Mouse (Mus musculus) forebrain, embryonic 13.5 days (tissue): ENCODE data around the gene Olfr916. TPM values are rescaled to one million over a fixed set of nuclear protein-coding genes. Genes with fewer than 3 reads are reported as not detected.

Experiments used
- ATAC-seq: fragments of 200-750 bp; cut with Nextera tagmentation; 2 replicates; pipeline ENCODE4 v1.8.0; 2017
- H3K27ac ChIP-seq: fragments of 300-500 bp; sonication (generic); 2 replicates; pipeline ENCODE4 v1.5.1; 2015; ENCODE audit warnings: inconsistent platforms, mild to moderate bottlenecking, moderate library complexity
- H3K27me3 ChIP-seq: fragments of 300-500 bp; sonication (generic); 2 replicates; pipeline ENCODE4 v1.6.1; 2015; ENCODE audit warnings: mild to moderate bottlenecking, inconsistent platforms
- H3K36me3 ChIP-seq: fragments of 300-500 bp; sonication (generic); 2 replicates; pipeline ENCODE4 v1.6.1; 2015; ENCODE audit warnings: mild to moderate bottlenecking, inconsistent platforms; ENCODE audit not compliant: poor library complexity, severe bottlenecking
- H3K4me1 ChIP-seq: fragments of 300-500 bp; sonication (generic); 2 replicates; pipeline ENCODE4 v1.6.1; 2015; ENCODE audit warnings: inconsistent platforms
- H3K4me2 ChIP-seq: fragments of 300-500 bp; sonication (generic); 2 replicates; pipeline ENCODE4 v1.6.1; 2015; ENCODE audit warnings: inconsistent platforms, mild to moderate bottlenecking, moderate library complexity
- H3K4me3 ChIP-seq: fragments of 300-500 bp; sonication (generic); 2 replicates; pipeline ENCODE4 v1.5.1; 2015; ENCODE audit warnings: mild to moderate bottlenecking, inconsistent platforms
- H3K9ac ChIP-seq: fragments of 300-500 bp; sonication (generic); 2 replicates; pipeline ENCODE4 v1.6.1; 2015; ENCODE audit warnings: mild to moderate bottlenecking, inconsistent platforms
- H3K9me3 ChIP-seq: fragments of 300-500 bp; sonication (generic); replicated peaks from 2 replicates; pipeline ENCODE4 v1.6.1; 2016; ENCODE audit warnings: inconsistent platforms
- WGBS: fragments of 180-500 bp; shearing (Covaris S2); methylation state at CpG from one replicate; pipeline ENCODE4 v1.1.7; 2015; 5-methylcytosine and 5-hydroxymethylcytosine counted together
- polyA plus RNA-seq: library from polyadenylated mRNA; unstranded; fragments of >200 nt; fragmentation: Nextera tagmentation; extraction: Ambion mirVana; gene quantifications from 2 replicates; pipeline ENCODE4 v1.2.1, GENCODE M21; 2015

Gene Olfr916
- not detected in 2 replicates for polyA plus RNA-seq

- Histone ChIP-seq H3K36me3 (no peaks in the 10 kb centered on the region), H3K4me1 (no peaks in the 10 kb centered on the region), H3K27me3 (no peaks in the 10 kb centered on the region), H3K9ac (no peak within 1 kb of the TSS), H3K9me3 (no peaks in the 10 kb centered on the region), H3K27ac (no peak within 1 kb of the TSS), H3K4me2 (no peak within 1 kb of the TSS), H3K4me3 (no peak within 1 kb of the TSS)
- 71% methylated on average over 1 of the region's 1 CpGs for WGBS
- ATAC-seq, result no peak
Observed at GRCm38 (mm10) chr9:38659775-38660174, at the start of gene Olfr916. Olfr916 (minus strand) TSS chr9:38659875.

GRCm38 (mm10) chr9:38674501-38674900 lies 14.8 kb upstream of the Olfr916 start, which contains the start of gene Olfr918:
Olfr918 (minus strand) TSS chr9:38674601.
- no peak for ATAC-seq

DNA sequence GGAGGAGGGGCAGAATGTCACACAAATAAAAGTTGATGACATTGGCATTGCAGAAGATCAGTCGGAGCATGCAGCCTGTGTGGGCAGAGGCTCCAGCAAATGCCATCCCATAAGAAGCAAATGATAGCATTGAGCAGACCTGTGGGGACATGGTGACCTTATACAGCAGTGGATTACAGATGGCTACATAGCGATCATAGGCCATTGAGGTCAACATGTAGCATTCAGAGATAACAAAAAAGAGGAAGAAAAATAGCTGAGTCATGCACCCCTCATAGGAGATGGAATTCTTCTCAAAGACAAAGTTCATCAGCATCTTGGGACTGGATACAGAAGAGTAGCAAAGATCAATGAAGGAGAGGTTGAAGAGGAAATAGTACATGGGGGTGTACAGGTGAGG lies 13.2 kb upstream of the Olfr916 start:
- no peaks in the 10 kb centered on the region for H3K36me3 ChIP-seq
- no peak overlapping the region for H3K4me3 ChIP-seq
- H3K4me2 ChIP-seq, result no peak overlapping the region
- no peaks in the 10 kb centered on the region for H3K9me3 ChIP-seq
- 85% methylated on average over 2 of the region's 2 CpGs for WGBS
- H3K9ac ChIP-seq, result no peak overlapping the region
- no peaks in the 10 kb centered on the region for H3K4me1 ChIP-seq
- ATAC-seq, result no peak
- no peak overlapping the region for H3K27ac ChIP-seq
- no peaks in the 10 kb centered on the region for H3K27me3 ChIP-seq

More at GRCm38 (mm10) chr9:38674501-38674900, 14.8 kb upstream of the Olfr916 start, which contains the start of gene Olfr918:
- H3K9ac ChIP-seq, result no peak within 1 kb of the TSS
- no peak within 1 kb of the TSS for H3K27ac ChIP-seq
- no peaks in the 10 kb centered on the region for H3K9me3 ChIP-seq
- no peak within 1 kb of the TSS for H3K4me2 ChIP-seq
- 85% methylated on average over 2 of the region's 2 CpGs for WGBS
- H3K4me3 ChIP-seq, result no peak within 1 kb of the TSS
- no peaks in the 10 kb centered on the region for H3K36me3 ChIP-seq
- H3K4me1 ChIP-seq, result no peaks in the 10 kb centered on the region
- no peaks in the 10 kb centered on the region for H3K27me3 ChIP-seq

DNA sequence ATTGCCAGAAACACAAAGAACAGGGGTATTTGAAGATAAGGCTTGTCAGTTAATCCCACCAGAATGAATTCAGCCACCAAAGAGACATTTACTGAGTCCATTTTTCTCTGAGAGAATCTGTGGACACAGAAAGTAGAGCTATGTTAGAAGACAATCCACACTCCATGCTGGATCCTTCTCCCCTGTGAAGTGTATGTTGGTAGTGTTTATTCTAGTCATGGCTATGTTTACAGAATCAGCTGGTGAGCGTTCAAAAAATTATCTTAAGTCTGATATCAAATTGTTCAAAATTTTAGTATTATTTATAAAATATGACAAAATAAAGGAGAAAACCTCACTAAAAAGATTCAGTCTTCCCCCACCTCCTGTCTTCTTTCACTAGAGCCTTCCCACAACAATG lies 6.1 kb upstream of the Olfr916 start, which contains the start of gene Olfr917:
Olfr917 (minus strand) TSS at position 101 of the 400 bp plus-strand sequence.
- Histone ChIP-seq H3K27me3 (no peaks in the 10 kb centered on the region), H3K36me3 (no peaks in the 10 kb centered on the region), H3K9ac (no peak within 1 kb of the TSS), H3K4me1 (no peaks in the 10 kb centered on the region), H3K4me3 (no peak within 1 kb of the TSS), H3K27ac (no peak within 1 kb of the TSS), H3K4me2 (no peak within 1 kb of the TSS), H3K9me3 (no peaks in the 10 kb centered on the region)
- 85% methylated on average over 1 of the region's 1 CpGs for WGBS
- no peak for ATAC-seq

GRCm38 (mm10) chr9:38632406-38632805 lies 27.3 kb downstream of the Olfr916 start:
- H3K4me2 ChIP-seq, result no peak overlapping the region
- H3K27ac ChIP-seq, result no peak overlapping the region
- no peak overlapping the region for H3K4me3 ChIP-seq
- no peaks in the 10 kb centered on the region for H3K36me3 ChIP-seq
- ATAC-seq, result no peak
- no peaks in the 10 kb centered on the region for H3K27me3 ChIP-seq
- WGBS, result 67% methylated on average over 4 of the region's 4 CpGs
- no peaks in the 10 kb centered on the region for H3K4me1 ChIP-seq
- no peaks in the 10 kb centered on the region for H3K9me3 ChIP-seq
- no peak overlapping the region for H3K9ac ChIP-seq

Other genes starting within 250 kb of the Olfr916 start
- gene Olfr901, start 230.4 kb downstream of the Olfr916 start, polyA plus RNA-seq, result not detected in 2 replicates
- not detected in 2 replicates for gene Olfr902, start 212.2 kb downstream of the Olfr916 start, polyA plus RNA-seq
- not detected in 2 replicates for gene Olfr904, start 196.7 kb downstream of the Olfr916 start, polyA plus RNA-seq
- not detected in 2 replicates for gene Olfr905, start 188.8 kb downstream of the Olfr916 start, polyA plus RNA-seq
- not detected in 2 replicates for gene Olfr906, start 172.8 kb downstream of the Olfr916 start, polyA plus RNA-seq
- not detected in 2 replicates for gene Olfr907, start 164.1 kb downstream of the Olfr916 start, polyA plus RNA-seq
- not detected in 2 replicates for gene Olfr911-ps1, start 138.3 kb downstream of the Olfr916 start, polyA plus RNA-seq
- not detected in 2 replicates for gene Olfr910, start 122.0 kb downstream of the Olfr916 start, polyA plus RNA-seq
- not detected in 2 replicates for gene Olfr912, start 79.7 kb downstream of the Olfr916 start, polyA plus RNA-seq
- gene Olfr913, start 67.1 kb downstream of the Olfr916 start, polyA plus RNA-seq, result not detected in 2 replicates
- not detected in 2 replicates for gene Olfr914, start 54.8 kb downstream of the Olfr916 start, polyA plus RNA-seq
- gene Olfr917, start 6.0 kb upstream of the Olfr916 start, polyA plus RNA-seq, result not detected in 2 replicates
- gene Olfr918, start 14.7 kb upstream of the Olfr916 start, polyA plus RNA-seq, result not detected in 2 replicates
- gene Olfr919, start 43.8 kb upstream of the Olfr916 start, polyA plus RNA-seq, result not detected in 2 replicates
- gene Vwa5a, start 58.4 kb upstream of the Olfr916 start, polyA plus RNA-seq, result 4.5 and 6.2 TPM in 2 replicates
- gene Olfr920, start 92.4 kb upstream of the Olfr916 start, polyA plus RNA-seq, result not detected in 2 replicates
- not detected in 2 replicates for gene Olfr921, start 113.2 kb upstream of the Olfr916 start, polyA plus RNA-seq
- gene Olfr922, start 154.7 kb upstream of the Olfr916 start, polyA plus RNA-seq, result not detected in 2 replicates
- not detected in 2 replicates for gene Olfr923, start 166.7 kb upstream of the Olfr916 start, polyA plus RNA-seq
- gene Olfr924, start 184.6 kb upstream of the Olfr916 start, polyA plus RNA-seq, result not detected in 2 replicates
- not detected in 2 replicates for gene Olfr26, start 195.2 kb upstream of the Olfr916 start, polyA plus RNA-seq
- not detected in 2 replicates for gene Olfr926, start 217.3 kb upstream of the Olfr916 start, polyA plus RNA-seq